Mouse (Mus musculus) frontal cortex, postnatal 36 days (tissue): ENCODE results near the gene Map7.

Source experiments
- DNase-seq, 2 experiments: peaks; one replicate each; pipeline ENCODE4 v3.0.0; 2022; ENCODE audit warnings: low spot score in 2 of 2

The Map7 gene

GRCm38 (mm10) chr10:20285994-20286836 lies 137.9 kb downstream of the Map7 start:
- DNase-seq, result peak; percentile 32 to 36

- no peak for DNase-seq
Measured at GRCm38 (mm10) chr10:20287369-20287768, 139.1 kb downstream of the Map7 start.

- DNase-seq, result peak; percentile 69 to 74
Measured at GRCm38 (mm10) chr10:20290467-20290883, 142.2 kb downstream of the Map7 start.

GRCm38 (mm10) chr10:20295961-20296360 lies 147.7 kb downstream of the Map7 start:
- DNase-seq, result no peak

GRCm38 (mm10) chr10:20298152-20298920 lies 150.1 kb downstream of the Map7 start:
- DNase-seq, result no peak

- DNase-seq, result no peak
Measured at GRCm38 (mm10) chr10:20299114-20299513, 150.8 kb downstream of the Map7 start.

- no peak for DNase-seq
Measured at GRCm38 (mm10) chr10:20310969-20311769, 162.9 kb downstream of the Map7 start.

- peak; percentile 99 for DNase-seq
Measured at GRCm38 (mm10) chr10:20311918-20312735, 163.9 kb downstream of the Map7 start, which contains the start of gene Bclaf1. TSS of gene Bclaf1 (plus strand) at chr10:20312469.

- peak; percentile 89 to 90 for DNase-seq
Measured at GRCm38 (mm10) chr10:20312736-20313301, 164.5 kb downstream of the Map7 start.

- no peak for DNase-seq
Measured at GRCm38 (mm10) chr10:20313447-20313846, 165.2 kb downstream of the Map7 start.

GRCm38 (mm10) chr10:20313941-20314340 lies 165.7 kb downstream of the Map7 start:
- DNase-seq, result no peak

- no peak for DNase-seq
Measured at GRCm38 (mm10) chr10:20314797-20315196, 166.5 kb downstream of the Map7 start.

GRCm38 (mm10) chr10:20317466-20317865 lies 169.2 kb downstream of the Map7 start:
- DNase-seq, result no peak

GRCm38 (mm10) chr10:20326226-20326625 lies 178.0 kb downstream of the Map7 start:
- no peak for DNase-seq
